Mouse (Mus musculus): ENCODE measurements at regions not wholly inside any gene's neighbourhood (a gene's known extent, or its start where the extent isn't known, plus 50 kb on each side); places are given as distances from the start of the nearest gene placed in this dataset.

GRCm38 (mm10) chr2:8562948-8563347, 1053.6 kb upstream of the Celf2 start:
- DNase-seq = no peak

- no peak for DNase-seq
Observed at GRCm38 (mm10) chr2:8546116-8546515, 1036.8 kb upstream of the Celf2 start.

- no peak for DNase-seq
Observed at GRCm38 (mm10) chr2:8536842-8537241, 1027.5 kb upstream of the Celf2 start.

- no peak for DNase-seq
Observed at GRCm38 (mm10) chr2:8498466-8498865, 989.1 kb upstream of the Celf2 start.

GRCm38 (mm10) chr2:8477827-8478528, 968.6 kb upstream of the Celf2 start:
- no peak for DNase-seq

GRCm38 (mm10) chr2:8470546-8470945, 961.2 kb upstream of the Celf2 start:
- DNase-seq = no peak

- DNase-seq = no peak
Observed at GRCm38 (mm10) chr2:8468989-8469388, 959.6 kb upstream of the Celf2 start.

GRCm38 (mm10) chr2:8468351-8468750, 959.0 kb upstream of the Celf2 start:
- no peak for DNase-seq

DNA sequence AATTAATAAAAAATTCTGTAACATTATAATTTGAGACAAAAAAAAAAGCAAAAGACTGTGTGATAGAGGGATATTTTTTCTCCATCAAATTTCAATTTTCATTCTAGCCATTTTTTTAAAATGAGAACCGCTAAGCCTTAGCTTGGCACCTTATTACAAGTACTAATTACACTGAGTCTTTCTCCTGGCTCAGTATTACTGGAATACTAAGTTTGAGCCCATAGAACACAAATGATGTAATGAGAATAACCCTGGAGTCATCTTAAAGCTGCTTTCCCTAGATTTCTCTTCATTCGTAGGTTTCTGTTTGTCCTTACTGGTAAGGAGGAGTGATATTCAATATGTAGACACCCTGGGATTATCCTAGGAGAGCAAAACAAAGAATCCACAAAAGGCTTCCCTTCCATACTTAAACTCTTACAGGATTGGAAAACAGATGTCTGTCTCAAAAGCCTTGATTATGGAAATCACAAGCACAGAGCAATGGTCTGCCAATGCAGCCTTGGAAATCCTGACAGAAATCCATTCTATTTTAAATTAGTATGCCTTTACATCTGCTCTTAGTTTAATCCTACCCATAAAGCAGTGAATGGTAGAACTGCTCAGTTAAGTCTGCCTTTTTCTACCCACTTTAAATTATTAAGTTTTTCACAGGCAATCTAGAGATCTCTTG, 958.3 kb upstream of the Celf2 start:
- DNase-seq = no peak

- no peak for DNase-seq
Observed at GRCm38 (mm10) chr2:8452566-8453243, 943.3 kb upstream of the Celf2 start.

DNA sequence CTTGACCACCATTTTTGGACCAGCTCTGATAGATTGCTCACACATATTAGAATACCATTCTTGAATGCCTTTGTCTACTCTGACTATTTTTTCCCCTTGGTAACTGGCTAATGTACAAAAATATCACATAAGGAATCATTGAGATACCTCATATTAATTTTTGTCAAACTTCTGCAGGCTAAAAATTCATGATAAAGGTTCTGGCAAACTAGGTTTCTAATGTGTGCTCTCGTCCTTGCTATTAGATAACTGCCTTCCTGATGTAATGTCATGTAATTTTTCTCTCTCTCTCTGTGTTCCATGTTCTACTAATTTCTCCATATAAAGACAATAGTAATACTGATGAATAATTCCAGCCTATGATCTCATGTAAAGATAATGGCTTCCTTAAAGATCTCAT, 931.9 kb upstream of the Celf2 start:
- no peak for DNase-seq

DNA sequence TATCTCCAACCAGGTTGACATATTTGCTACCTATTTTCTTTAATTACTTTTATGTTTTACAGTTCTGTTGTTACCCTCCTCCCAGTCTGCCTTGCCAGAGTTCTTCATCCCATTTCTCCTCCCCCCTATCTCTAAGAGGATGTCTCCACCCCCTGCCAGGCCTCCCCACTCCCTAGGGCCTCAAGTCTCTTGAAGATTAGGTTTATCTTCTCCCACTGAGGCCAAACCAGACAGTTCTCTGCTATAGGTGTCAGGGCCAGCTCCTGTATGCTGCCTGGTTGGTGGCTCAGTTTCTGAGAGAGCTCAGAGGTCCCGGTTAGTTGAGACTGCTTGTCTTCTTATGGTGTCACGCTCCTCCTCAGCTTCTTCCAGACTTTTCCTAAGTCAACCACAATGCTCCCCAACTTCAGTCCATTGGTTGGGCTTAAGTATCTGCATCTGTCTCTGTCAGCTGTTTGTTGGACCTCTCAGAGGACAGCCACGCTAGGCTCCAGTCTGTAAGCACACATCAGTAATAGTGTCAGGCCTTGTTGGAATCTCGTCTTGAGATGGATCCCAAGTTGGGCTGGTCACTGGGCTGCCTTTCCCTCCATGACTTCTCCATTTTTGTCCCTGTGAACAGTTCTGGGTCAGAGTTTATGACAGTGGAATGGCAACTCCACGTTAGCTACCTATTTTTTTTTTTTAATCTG, 920.4 kb upstream of the Celf2 start:
- DNase-seq = no peak

- DNase-seq = no peak
Observed at GRCm38 (mm10) chr2:8428145-8428544, 918.8 kb upstream of the Celf2 start.

GRCm38 (mm10) chr2:8427720-8428119, 918.4 kb upstream of the Celf2 start:
- DNase-seq = no peak

DNA sequence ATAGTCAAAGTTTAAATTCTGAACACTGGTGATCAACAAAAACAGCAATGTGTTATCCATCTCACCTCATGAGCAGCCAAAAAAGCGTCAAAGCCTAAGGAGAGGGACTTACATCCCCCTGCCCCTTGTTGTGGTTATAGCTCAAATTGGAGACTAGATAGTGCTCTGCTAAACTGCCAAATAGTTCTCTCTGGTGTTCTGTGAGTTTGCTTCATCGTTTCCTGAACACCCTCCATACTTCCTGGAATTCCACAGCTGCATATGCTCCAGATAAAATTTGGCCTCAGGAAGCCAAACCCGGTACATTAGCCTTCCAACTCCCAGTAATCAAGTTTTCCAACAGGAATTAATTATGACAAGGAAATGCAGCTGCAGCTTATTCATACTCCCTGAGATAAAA, 906.6 kb upstream of the Celf2 start:
- DNase-seq = no peak

- no peak for DNase-seq
Observed at GRCm38 (mm10) chr2:8394128-8394527, 884.8 kb upstream of the Celf2 start.

DNA sequence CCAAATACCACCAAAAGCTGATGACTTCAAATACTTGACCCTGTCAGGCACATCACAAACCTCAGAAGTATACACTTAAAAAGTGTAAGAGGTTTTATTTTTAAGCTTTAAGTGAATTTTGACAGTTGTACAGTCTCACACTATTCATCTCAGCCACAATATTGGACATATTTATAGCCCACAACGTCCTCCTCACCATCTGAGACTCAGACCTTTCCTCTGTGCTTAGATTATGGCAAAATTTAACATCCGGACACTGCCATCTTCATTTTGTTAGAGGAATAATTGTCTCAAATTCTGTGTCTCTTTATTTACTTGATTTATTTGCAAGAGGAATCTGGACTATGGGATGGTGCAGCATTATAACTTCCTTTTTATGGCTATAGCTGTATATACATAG, 880.2 kb upstream of the Celf2 start:
- DNase-seq = no peak

DNA sequence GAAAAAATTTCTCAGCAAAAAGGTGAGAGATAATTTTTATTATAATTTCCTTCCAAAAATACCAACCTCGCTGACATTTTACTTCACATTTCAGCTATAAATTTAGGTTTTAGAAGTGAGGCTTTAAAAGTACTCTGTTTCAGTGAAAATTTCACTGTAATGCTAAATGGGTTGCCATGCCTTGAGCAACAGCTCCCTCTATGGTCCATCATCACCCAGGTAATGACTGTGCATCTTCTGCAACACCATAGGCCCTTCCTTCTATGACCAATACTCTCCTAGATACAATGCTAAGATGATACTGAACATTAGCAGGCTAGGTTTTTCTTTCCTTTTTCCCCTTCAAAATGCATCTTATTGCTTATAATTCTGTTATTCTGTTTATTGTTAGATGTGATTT, 870.9 kb upstream of the Celf2 start:
- peak in 1 of 2 experiments; percentile 21 for DNase-seq

- DNase-seq = no peak
Observed at GRCm38 (mm10) chr2:8379590-8379989, 870.2 kb upstream of the Celf2 start.

GRCm38 (mm10) chr2:8347867-8348266, 838.5 kb upstream of the Celf2 start:
- no peak for DNase-seq

GRCm38 (mm10) chr2:8344748-8345147, 835.4 kb upstream of the Celf2 start:
- DNase-seq = no peak

DNA sequence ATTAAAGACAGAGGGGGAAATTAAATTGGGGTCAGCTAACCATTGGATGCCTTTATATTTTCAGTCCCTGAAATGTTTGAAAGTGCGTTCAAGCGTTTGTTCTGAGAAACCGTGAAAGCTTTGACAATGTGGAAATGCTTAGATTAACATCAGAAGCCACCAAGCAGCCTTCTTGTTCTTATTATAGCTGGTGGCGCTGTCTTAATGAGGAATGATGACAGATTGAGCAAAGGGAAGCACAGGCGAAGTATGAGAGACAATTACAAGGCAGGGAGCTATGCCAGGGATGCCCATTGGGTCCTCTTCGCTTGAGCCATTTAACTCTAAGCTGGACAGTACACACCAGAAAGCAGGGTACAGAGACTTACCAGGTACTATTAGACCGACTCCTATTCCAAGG, 828.9 kb upstream of the Celf2 start:
- no peak for DNase-seq

DNA sequence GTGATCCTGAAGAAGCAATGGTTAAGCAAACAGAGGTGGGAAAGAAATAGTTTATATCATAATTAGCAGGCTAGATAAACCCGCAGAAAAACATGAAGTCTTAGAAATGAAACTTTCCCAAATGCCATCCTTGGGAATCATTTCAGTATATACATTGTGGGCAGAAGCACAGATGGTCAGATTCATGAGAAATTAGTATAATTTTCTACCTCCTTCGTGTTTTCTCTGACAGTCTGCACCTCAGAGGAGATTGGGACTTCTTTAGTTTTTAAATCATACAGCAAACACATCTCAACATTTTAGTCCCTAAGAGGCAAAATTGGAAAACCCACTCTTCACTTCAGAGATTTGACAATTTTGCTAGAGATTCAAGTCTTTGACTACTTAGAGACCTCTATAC, 786.6 kb upstream of the Celf2 start:
- no peak for DNase-seq

DNA sequence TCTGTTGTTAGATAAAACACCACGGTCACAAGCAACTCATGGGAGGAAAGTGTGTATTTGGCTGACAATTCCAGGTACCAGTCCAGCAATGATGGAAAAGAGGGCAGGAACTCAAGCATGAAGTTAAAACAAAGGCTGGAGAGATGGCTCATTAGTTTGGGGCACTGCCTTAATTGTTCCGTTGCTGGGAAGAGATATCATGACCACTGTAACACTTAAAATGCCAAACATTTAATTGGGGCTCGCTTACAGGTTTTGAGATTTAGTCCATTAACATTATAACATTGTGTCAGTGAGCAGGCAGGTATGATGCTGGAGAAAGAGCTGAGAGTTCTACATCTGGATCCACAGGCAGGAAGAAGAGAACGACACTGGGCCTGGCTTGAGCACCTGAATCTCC, 782.0 kb upstream of the Celf2 start:
- no peak for DNase-seq
